Mouse (Mus musculus) left cerebral cortex, adult 11 months (tissue): ENCODE measurements at regions not wholly inside any gene's neighbourhood (a gene's known extent, or its start where the extent isn't known, plus 50 kb on each side); places are given as distances from the start of the nearest gene placed in this dataset.
"Not testable (repeated sequence)": the region's sequence is repeated elsewhere in the genome, so short reads cannot be mapped to it uniquely, and the experiment has no call there.

ENCODE experiments used
- DNase-seq: peaks from one replicate; pipeline ENCODE4 v3.0.0; 2022; ENCODE audit warnings: low spot score

- DNase-seq = peak; percentile 4
Observed at GRCm38 (mm10) chr7:138006971-138007370, 390.6 kb downstream of the Tcerg1l start.

- DNase-seq = peak; percentile 7
Observed at GRCm38 (mm10) chr7:138008601-138009000, 388.9 kb downstream of the Tcerg1l start.

- not testable (repeated sequence) for DNase-seq
Observed at GRCm38 (mm10) chr7:138024021-138024420, 373.5 kb downstream of the Tcerg1l start.

GRCm38 (mm10) chr7:138051696-138052095, 345.8 kb downstream of the Tcerg1l start:
- no peak for DNase-seq

GRCm38 (mm10) chr7:138054756-138055155, 342.8 kb downstream of the Tcerg1l start:
- no peak for DNase-seq

GRCm38 (mm10) chr7:138061116-138061515, 336.4 kb downstream of the Tcerg1l start:
- DNase-seq = no peak

- DNase-seq = no peak
Observed at GRCm38 (mm10) chr7:138066921-138067320, 330.6 kb downstream of the Tcerg1l start.

- DNase-seq = no peak
Observed at GRCm38 (mm10) chr7:138075231-138075630, 322.3 kb downstream of the Tcerg1l start.

- DNase-seq = peak; percentile 31
Observed at GRCm38 (mm10) chr7:138083980-138084379, 313.6 kb downstream of the Tcerg1l start.

GRCm38 (mm10) chr7:138107471-138108210, 289.9 kb downstream of the Tcerg1l start:
- DNase-seq = no peak

GRCm38 (mm10) chr7:138121497-138121896, 276.0 kb downstream of the Tcerg1l start:
- DNase-seq = no peak

- DNase-seq = no peak
Observed at GRCm38 (mm10) chr7:138129701-138130100, 267.8 kb downstream of the Tcerg1l start.

GRCm38 (mm10) chr7:138133427-138133826, 264.1 kb downstream of the Tcerg1l start:
- no peak for DNase-seq

- no peak for DNase-seq
Observed at GRCm38 (mm10) chr7:138137934-138138333, 259.6 kb downstream of the Tcerg1l start.

GRCm38 (mm10) chr7:138139766-138140165, 257.8 kb downstream of the Tcerg1l start:
- DNase-seq = no peak

GRCm38 (mm10) chr7:138149496-138149895, 248.0 kb downstream of the Tcerg1l start:
- no peak for DNase-seq

GRCm38 (mm10) chr7:138153455-138154167, 243.9 kb downstream of the Tcerg1l start:
- DNase-seq = no peak
